Mouse (Mus musculus): Measurements from ENCODE around the gene Pi4k2a.

Gene Pi4k2a

DNA sequence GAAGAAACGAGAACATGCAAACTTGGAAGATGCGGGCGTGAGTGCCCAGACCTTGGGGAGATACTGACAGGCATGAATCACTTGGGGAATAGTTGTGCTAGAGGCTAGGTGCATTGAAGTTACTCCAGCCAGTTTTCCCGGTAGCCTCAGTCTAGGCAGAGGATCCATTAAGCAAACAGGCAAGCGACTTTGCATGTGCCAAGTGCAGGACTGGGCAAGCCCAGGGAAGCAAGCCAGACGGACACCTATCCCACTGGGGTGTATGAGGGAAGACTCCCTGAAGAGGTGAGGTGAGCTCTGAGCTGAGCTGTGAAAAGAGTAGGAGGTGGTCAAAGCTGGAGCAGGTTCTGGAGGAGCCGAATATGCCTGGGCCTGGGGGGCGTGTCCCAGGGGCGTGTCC, 77.2 kb downstream of the Pi4k2a start:
- no peak for DNase-seq

GRCm38 (mm10) chr19:42169322-42169975, 79.2 kb downstream of the Pi4k2a start:
- peak; percentile 25 for DNase-seq

DNA sequence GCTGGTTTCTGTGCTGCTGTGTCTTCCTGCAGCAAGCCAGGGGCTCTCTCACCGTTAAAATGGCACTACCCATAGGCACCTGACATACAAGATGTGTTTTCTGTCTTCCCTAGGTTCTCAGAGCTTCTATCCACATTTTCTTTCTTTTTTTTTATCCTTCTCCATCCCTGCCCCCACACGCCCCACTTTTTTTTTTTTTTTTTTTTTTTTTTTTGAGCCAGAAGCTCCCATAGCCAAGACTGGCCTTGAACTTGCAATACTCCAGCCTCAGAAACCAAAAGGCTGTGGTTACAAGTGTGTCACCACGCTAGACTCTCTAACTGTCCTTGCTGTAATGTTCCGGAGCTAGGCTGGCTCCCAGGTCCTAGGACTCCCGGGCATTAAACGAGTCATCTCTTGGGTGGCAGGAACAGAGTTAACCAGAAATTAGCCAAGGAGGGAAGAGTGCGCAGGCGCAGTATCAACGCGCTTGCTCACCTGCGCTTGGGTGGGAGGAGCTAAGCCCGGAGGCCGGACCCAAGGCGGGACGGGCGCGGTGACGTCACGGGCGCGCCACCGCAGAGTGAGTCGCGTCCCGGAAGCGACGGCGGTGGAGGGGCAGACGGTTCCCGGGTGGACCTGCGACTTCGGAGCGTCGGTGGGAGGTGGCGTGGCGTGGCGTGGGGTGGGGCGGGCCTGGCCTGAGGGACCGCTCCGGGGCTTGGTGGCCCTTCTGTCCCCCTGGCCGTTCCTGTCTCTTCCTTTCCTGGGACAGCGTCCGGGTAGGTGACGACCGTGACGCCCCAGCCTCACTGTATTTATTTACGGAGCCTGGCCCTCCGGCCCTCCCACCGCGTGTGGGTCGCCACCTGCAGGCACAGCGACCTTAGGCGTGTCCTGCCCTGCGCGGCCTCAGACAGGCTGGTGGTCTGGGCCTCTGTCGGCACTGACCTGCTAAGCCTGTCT, 80.0 kb downstream of the Pi4k2a start:
- peak; percentile 93 for DNase-seq

Data from lung, postnatal 10 days (tissue).